Mouse (Mus musculus) embryonic facial prominence, embryonic 14.5 days (tissue): ENCODE measurements around the gene Kcnj12. TPM values are rescaled to one million over a fixed set of nuclear protein-coding genes. Genes with fewer than 3 reads are reported as not detected.

ENCODE experiments used
- ATAC-seq: fragments of 200-750 bp; cut with Nextera tagmentation; 2 replicates; pipeline ENCODE4 v1.8.0; 2017; ENCODE audit warnings: low read depth, moderate number of reproducible peaks, moderate TSS enrichment
- DNase-seq: peaks from one replicate; pipeline ENCODE4 v3.0.0-alpha.2; 2015; ENCODE audit warnings: low spot score
- H3K27ac ChIP-seq: fragments of 300-500 bp; sonication (generic); replicated peaks from 2 replicates; pipeline ENCODE4 v1.5.1; 2014; ENCODE audit warnings: low read depth, mild to moderate bottlenecking, low read length, moderate library complexity
- H3K27me3 ChIP-seq: fragments of 300-500 bp; sonication (generic); replicated peaks from 2 replicates; pipeline ENCODE4 v1.6.1; 2014; ENCODE audit warnings: low read length; ENCODE audit not compliant: control insufficient read depth, insufficient read depth
- H3K36me3 ChIP-seq: fragments of 300-500 bp; sonication (generic); 2 replicates; pipeline ENCODE4 v1.6.1; 2014; ENCODE audit warnings: low read length, mixed read lengths; ENCODE audit not compliant: control insufficient read depth, insufficient read depth
- H3K4me1 ChIP-seq: fragments of 300-500 bp; sonication (generic); 2 replicates; pipeline ENCODE4 v1.6.1; 2014; ENCODE audit warnings: antibody characterized with exemption, low read length; ENCODE audit not compliant: control insufficient read depth, insufficient read depth
- H3K4me2 ChIP-seq: fragments of 300-500 bp; sonication (generic); 2 replicates; pipeline ENCODE4 v1.6.1; 2014; ENCODE audit warnings: low read depth, mild to moderate bottlenecking, low read length, moderate library complexity, mixed read lengths
- H3K4me3 ChIP-seq: fragments of 300-500 bp; sonication (generic); 2 replicates; pipeline ENCODE4 v1.5.1; 2014; ENCODE audit warnings: low read depth, mild to moderate bottlenecking, low read length
- H3K9ac ChIP-seq: fragments of 300-500 bp; sonication (generic); 2 replicates; pipeline ENCODE4 v1.6.1; 2014; ENCODE audit warnings: low read depth, mild to moderate bottlenecking, low read length, moderate library complexity, mixed read lengths
- H3K9me3 ChIP-seq: fragments of 300-500 bp; sonication (generic); 2 replicates; pipeline ENCODE4 v1.6.1; 2016; ENCODE audit warnings: low read length; ENCODE audit not compliant: control insufficient read depth
- WGBS: fragments of 180-500 bp; shearing (Covaris S2); extraction: QIAGEN DNeasy Blood & Tissue Kit; methylation state at CpG from one replicate; pipeline ENCODE4 v1.1.7; 2014; 5-methylcytosine and 5-hydroxymethylcytosine counted together
- polyA plus RNA-seq: library from polyadenylated mRNA; unstranded; fragments of >200 nt; fragmentation: Nextera tagmentation; extraction: Ambion mirVana; gene quantifications from 2 replicates; pipeline ENCODE4 v1.2.1, GENCODE M21; 2014

The Kcnj12 gene
- polyA plus RNA-seq, 1 experiment from 2014 or later, result 1.6 TPM

DNA sequence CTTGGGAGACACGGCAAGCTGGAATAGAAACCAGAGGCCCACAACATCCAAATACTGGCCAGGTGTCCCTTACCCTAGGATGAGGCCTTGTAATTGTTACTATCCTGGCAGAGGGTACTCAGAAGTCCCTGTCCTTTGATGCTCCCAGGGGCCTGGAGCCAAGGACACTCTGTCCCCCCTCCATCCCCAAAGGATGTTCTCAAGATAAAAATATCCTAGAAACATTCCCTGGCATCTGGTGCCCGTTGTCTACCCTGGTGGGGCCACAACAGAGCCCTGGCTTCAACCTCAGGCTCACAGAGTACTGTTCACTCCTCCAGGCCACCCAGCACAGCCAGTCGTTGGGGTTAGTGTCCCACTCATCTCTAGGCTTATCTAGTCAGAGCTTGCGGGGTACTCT is 38.3 kb downstream of the Kcnj12 start:
- Histone ChIP-seq H3K4me2 (no peak overlapping the region), H3K4me1 (no peaks in the 10 kb centered on the region), H3K27ac (no peak overlapping the region), H3K27me3 (no peaks in the 10 kb centered on the region), H3K9me3 (no peaks in the 10 kb centered on the region), H3K36me3 (no peaks in the 10 kb centered on the region), H3K4me3 (no peak overlapping the region), H3K9ac (no peak overlapping the region)
- ATAC-seq (no peak), DNase-seq (no peak)
- 73% methylated on average over 4 of the region's 4 CpGs for WGBS

DNA sequence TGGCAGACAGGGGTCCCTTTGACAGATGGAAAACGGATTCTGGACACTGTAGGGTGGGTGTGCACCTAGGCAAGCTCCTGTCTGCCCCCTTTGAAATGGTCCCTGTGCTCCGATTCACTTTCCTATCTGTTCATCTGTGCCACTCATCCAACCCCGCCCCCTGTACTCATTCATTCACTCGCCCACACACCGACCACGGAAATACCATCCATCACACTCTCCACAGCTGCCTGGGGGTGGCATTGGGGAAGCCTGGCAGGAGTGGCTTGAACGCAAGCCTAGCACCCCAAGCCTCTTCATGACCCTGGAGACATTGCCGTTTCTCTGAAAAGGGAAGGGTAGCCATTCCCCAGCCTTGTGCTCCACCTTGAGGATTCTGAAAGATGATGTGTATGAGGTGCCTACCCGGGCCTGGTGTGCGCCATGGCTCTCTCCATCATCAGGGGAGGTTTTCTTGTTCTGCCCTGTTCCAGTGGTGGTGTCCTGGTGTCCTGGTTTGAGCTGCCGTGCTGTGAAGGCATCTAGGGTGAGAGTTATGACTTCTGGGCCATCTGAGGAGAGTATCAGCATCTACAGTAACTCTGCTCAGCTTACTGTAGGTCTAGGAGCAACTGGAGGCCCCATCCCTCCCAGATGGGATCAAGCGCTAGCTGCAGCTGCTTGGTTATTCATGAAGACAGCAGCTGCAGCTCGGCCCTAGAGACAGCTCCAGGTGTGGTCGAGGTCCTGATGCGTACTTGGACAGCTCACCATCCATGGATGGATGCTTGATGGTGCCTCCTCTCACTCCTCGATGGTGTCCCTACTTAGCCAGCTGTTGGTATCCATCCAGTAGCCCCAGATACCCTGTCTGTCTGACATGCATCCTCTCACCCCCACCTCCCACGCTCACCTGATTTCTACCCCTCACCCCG is 40.4 kb downstream of the Kcnj12 start:
- H3K9me3 ChIP-seq, result no peaks in the 10 kb centered on the region
- no peaks in the 10 kb centered on the region for H3K4me1 ChIP-seq
- H3K4me2 ChIP-seq, result no peak overlapping the region
- no peak for DNase-seq
- no peak overlapping the region for H3K27ac ChIP-seq
- 84% methylated on average over 18 of the region's 18 CpGs for WGBS
- H3K4me3 ChIP-seq, result no peak overlapping the region
- no peak for ATAC-seq
- no peaks in the 10 kb centered on the region for H3K36me3 ChIP-seq
- H3K27me3 ChIP-seq, result no peaks in the 10 kb centered on the region
- no peak overlapping the region for H3K9ac ChIP-seq

DNA sequence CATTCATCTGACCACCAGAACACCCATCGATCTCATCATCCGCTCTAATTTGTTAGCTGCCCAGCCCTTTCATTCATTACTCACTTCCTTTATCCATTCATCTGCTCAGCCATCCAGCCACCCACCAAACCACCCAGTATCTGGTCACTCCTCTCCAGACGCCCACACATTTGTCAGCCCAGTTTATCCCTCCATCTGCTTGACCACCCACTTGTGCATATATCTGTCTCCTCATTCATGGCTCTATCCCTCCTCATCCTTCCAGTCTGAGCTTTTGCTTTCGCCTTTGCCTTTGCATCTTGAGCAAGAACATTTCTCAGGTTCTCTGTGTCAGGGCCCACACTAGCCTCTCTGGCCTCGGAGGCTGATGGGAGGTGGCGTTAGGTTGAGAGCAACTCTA is 41.1 kb downstream of the Kcnj12 start:
- no peaks in the 10 kb centered on the region for H3K4me1 ChIP-seq
- no peak overlapping the region for H3K4me3 ChIP-seq
- DNase-seq, result no peak
- WGBS, result 89% methylated on average over 6 of the region's 6 CpGs
- H3K9ac ChIP-seq, result no peak overlapping the region
- H3K36me3 ChIP-seq, result no peaks in the 10 kb centered on the region
- H3K27ac ChIP-seq, result no peak overlapping the region
- no peak for ATAC-seq
- H3K27me3 ChIP-seq, result no peaks in the 10 kb centered on the region
- no peak overlapping the region for H3K4me2 ChIP-seq
- no peaks in the 10 kb centered on the region for H3K9me3 ChIP-seq

- Histone ChIP-seq H3K9ac (no peak overlapping the region), H3K4me3 (no peak overlapping the region), H3K4me1 (no peaks in the 10 kb centered on the region), H3K27me3 (no peaks in the 10 kb centered on the region), H3K4me2 (no peak overlapping the region), H3K36me3 (no peaks in the 10 kb centered on the region), H3K27ac (no peak overlapping the region), H3K9me3 (no peaks in the 10 kb centered on the region)
- DNase-seq, result no peak
- 86% methylated on average over 6 of the region's 6 CpGs for WGBS
- ATAC-seq, result no peak
Observed at GRCm38 (mm10) chr11:61065620-61066019, 43.3 kb downstream of the Kcnj12 start.

DNA sequence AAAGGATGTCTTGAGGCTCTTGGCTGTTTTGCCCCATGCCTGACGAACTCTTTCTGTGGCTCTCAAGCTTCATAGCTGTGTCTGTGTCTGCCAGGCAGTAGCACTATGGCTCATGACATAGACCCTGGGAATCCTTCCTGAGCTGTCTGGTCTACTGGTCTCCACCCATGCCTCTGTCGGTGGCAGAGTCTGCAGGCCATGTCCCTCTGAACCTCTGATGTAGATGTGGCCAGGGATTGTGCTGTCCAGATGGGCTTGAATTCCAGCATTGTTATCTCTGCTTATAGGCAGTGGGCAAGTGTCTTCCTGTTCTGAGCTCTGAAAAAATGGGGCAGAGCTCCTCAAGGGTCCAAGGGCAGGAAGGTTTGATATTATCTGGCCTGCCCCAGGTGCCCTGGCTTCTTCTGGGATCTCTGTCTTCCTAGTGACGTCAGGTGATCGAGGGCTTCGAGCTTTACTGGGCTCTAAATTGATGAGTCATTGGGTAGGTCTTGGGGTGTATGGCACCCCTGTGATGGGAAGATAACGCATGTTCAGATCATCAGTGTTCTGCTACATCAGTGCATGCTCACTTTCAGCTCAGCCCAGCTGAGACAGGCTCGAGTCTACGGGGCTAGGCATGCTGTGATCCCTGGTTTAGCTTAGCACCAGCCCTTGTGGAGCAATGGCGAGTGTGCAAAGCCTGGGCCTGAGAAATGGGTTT is 44.9 kb downstream of the Kcnj12 start:
- DNase-seq (no peak), ATAC-seq (no peak)
- H3K4me1 ChIP-seq, result no peaks in the 10 kb centered on the region
- no peak overlapping the region for H3K4me2 ChIP-seq
- H3K36me3 ChIP-seq, result no peaks in the 10 kb centered on the region
- H3K9ac ChIP-seq, result no peak overlapping the region
- no peaks in the 10 kb centered on the region for H3K27me3 ChIP-seq
- H3K9me3 ChIP-seq, result no peaks in the 10 kb centered on the region
- H3K27ac ChIP-seq, result no peak overlapping the region
- WGBS, result 82% methylated on average over 9 of the region's 9 CpGs
- no peak overlapping the region for H3K4me3 ChIP-seq

GRCm38 (mm10) chr11:61068866-61069265 is 46.5 kb downstream of the Kcnj12 start:
- Histone ChIP-seq H3K4me3 (no peak overlapping the region), H3K9me3 (no peaks in the 10 kb centered on the region), H3K9ac (no peak overlapping the region), H3K4me1 (no peaks in the 10 kb centered on the region), H3K27me3 (no peaks in the 10 kb centered on the region), H3K36me3 (no peaks in the 10 kb centered on the region), H3K27ac (no peak overlapping the region), H3K4me2 (no peak overlapping the region)
- DNase-seq (no peak), ATAC-seq (no peak)
- WGBS, result 86% methylated on average over 10 of the region's 10 CpGs

- Histone ChIP-seq H3K4me1 (no peaks in the 10 kb centered on the region), H3K27ac (no peak overlapping the region), H3K9ac (no peak overlapping the region), H3K9me3 (no peaks in the 10 kb centered on the region), H3K4me3 (no peak overlapping the region), H3K27me3 (no peaks in the 10 kb centered on the region), H3K36me3 (no peaks in the 10 kb centered on the region), H3K4me2 (no peak overlapping the region)
- ATAC-seq (no peak), DNase-seq (no peak)
- 95% methylated on average over 18 of the region's 18 CpGs for WGBS
Observed at GRCm38 (mm10) chr11:61069645-61070044, 47.3 kb downstream of the Kcnj12 start.

GRCm38 (mm10) chr11:61074646-61075317 is 52.4 kb downstream of the Kcnj12 start:
- H3K27me3 ChIP-seq, result no peaks in the 10 kb centered on the region
- H3K9me3 ChIP-seq, result no peaks in the 10 kb centered on the region
- H3K4me3 ChIP-seq, result no peak overlapping the region
- WGBS, result 77% methylated on average over 5 of the region's 5 CpGs
- DNase-seq (no peak), ATAC-seq (no peak)
- no peaks in the 10 kb centered on the region for H3K36me3 ChIP-seq
- no peak overlapping the region for H3K4me2 ChIP-seq
- no peak overlapping the region for H3K9ac ChIP-seq
- H3K27ac ChIP-seq, result no peak overlapping the region
- no peaks in the 10 kb centered on the region for H3K4me1 ChIP-seq
